Mouse (Mus musculus): ENCODE data around the gene Knstrn.

Knstrn gene

GRCm38 (mm10) chr2:118871032-118871431 is 57.2 kb downstream of the Knstrn start:
- no peak for DNase-seq

- no peak for DNase-seq
These were observed 59.2 kb downstream of the Knstrn start for GRCm38 (mm10) chr2:118873018-118873417.

DNA sequence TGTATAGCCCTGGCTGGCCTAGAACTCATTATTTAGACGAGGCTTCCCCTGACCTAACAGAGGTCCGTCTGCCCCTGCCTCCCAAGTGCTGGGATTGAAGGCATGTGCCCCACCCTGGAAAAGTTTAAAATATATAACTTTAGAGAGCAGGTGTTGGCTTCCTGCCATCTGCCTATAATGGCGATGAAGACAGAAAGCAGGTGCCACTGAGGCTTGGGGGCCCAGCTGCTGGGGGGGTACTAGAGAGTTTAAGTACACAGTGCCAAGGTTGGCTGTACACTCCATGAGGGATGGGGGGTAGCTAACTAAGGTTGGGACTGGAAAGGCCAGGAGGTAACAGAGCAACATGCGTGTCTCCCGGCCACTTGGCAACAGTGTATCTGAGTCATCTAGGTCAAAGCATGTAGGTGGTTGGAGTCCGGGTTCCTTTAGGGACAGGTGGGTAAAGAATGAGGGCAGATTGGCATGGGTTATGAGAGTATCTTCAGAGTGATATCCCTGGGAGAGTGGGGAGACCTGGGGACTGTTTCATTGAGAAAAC is 60.2 kb downstream of the Knstrn start:
- no peak for DNase-seq

- DNase-seq: no peak
These were observed 61.5 kb downstream of the Knstrn start for GRCm38 (mm10) chr2:118875316-118875715.

GRCm38 (mm10) chr2:118876453-118876852 is 62.6 kb downstream of the Knstrn start:
- no peak for DNase-seq

- DNase-seq: no peak
These were observed 67.2 kb downstream of the Knstrn start for GRCm38 (mm10) chr2:118881019-118881418.

DNA sequence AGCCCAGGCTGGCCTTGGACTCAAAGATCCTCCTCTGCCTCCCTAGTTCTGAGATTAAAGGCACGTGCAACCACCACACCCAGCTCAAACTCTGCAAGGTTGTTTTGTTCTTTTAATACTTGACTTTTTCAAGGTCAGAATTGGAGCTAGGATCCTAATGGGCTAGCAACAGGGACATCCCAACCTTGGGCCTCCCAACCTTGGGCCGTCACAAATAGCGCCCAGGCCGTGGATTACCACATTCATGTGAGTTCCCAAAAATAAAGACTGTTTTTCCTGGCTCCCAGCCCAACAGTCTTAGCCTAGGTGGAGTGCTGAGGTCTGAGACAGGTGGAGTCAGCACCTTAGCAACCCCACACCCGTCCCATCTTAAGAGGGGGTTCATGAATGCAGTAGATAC is 68.2 kb downstream of the Knstrn start:
- DNase-seq: no peak

- peak; percentile 91 to 92 for DNase-seq
These were observed 69.3 kb downstream of the Knstrn start for GRCm38 (mm10) chr2:118882840-118883679.

DNA sequence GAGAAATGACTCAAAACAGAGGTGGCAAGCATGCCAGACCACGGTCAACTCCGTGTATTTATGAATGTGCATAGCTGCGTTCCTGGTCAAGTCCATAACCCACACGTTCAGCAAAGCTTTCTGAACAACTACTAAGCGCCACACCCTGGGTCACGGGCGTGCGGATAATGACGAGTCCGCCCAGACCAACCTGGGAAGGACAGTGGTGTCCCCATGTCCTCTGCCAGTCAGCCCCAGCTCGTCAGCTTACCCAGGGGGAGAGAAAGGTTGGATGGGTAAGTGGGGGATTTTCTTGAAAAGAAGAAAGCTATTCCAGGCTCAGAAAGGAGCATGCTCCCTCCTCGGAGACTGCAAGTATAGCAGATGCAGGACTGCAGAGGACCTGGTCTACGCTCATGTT is 73.6 kb downstream of the Knstrn start:
- no peak for DNase-seq

DNA sequence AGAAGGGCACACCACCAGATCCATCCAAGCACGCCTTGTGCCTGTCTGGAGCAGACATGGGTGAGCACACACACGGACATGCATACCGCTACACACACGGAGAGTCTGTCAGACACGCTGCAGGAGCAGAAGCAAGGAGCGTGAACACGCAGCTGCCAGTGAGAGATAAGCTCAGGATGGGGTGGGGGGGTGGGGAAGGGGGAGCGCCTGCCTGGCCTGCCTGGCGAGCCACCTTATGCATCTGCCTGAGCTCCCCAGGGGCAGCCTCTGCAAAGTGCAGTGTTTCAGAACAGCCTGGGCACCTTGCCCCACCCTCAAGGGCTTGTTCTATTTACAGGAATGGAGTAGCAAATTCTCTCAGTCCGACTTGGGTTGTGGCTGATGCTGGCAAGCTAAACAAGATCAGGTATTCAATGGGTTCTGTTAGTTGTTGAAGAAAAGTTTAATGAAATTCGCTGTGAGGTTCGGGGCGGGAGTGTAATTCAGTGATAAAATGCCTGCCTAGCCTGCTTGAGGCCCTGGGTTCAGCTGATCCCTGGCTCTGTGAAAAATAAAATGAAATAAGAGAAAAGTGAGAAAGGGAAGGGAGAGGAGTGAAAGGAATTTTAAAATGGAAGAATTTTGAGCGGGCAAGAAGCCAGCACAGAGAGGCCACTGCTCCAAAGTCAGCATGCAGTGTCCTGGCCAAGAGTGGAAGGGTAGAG is 74.2 kb downstream of the Knstrn start:
- DNase-seq: peak in 1 of 2 experiments; percentile 28

- DNase-seq: no peak
These were observed 77.4 kb downstream of the Knstrn start for GRCm38 (mm10) chr2:118891173-118891572.

DNA sequence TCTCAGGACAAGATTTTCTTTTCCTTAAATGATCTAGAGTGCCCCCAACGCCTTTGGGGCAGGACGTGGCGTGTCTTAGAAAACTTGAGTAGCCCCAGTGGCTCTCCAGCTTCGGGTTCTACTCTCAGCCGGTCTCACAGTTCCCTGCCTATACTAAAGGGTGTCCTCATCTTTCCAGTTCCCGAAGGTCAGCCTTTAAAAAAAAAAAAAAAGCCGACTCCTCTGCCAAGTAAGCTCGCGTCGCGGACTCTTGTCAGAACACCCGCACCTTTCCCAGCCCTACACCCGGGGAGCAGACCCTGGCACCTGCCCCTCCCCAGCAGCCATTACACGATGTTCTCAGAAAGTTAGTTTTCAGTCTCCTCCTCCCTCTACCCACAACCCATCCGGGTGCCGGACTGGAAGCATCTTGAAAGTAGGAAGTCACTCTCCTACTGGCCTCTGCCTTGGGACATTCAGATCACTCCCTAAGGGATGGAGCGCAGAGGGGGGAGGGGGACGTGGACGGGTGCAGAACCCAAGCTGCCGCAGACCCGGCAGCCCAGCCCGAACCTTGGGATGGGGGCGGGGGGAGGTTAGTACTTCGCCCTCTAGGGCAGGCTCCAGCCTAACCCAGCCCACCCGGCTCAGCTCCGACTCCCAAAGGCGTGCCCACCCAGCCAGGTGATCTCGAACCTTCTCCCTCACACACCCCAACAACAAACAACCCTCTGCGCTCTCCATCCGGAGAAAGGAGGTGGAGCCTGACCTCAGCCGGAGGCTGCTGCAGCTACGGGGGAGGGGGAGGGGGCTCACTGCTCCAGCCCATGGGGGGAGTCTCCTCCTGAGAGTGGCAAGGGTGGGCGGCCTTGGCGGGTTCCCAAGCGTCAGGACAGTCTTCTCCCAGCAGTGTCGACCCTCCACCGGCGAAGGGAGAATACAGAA is 82.4 kb downstream of the Knstrn start:
- peak; percentile 52 to 53 for DNase-seq

- peak; percentile 66 to 70 for DNase-seq
These were observed 83.1 kb downstream of the Knstrn start for GRCm38 (mm10) chr2:118896914-118897291.

DNA sequence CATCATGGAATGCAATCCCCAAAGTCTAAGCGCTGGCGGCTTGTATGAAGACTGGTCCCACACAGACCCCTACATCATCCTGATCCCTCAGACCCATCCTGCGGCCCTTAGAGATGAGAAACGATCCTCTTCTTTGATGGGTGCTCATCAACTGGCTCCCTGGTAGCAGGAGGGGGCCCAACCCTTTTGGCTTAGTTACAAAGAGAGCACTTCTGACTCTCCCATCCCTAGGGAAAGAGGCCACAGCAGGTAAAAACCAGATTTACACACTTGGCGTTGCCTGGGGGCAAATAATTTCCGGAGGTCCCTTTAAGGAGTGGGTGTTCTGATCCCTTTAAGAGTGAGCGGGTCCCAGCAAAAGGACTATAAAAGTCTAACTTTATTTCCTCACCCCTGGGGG is 83.6 kb downstream of the Knstrn start:
- DNase-seq: peak in 1 of 2 experiments; percentile 19

GRCm38 (mm10) chr2:118897808-118898207 is 84.0 kb downstream of the Knstrn start:
- DNase-seq: peak; percentile 25

GRCm38 (mm10) chr2:118898771-118899170 is 85.0 kb downstream of the Knstrn start:
- DNase-seq: no peak

DNA sequence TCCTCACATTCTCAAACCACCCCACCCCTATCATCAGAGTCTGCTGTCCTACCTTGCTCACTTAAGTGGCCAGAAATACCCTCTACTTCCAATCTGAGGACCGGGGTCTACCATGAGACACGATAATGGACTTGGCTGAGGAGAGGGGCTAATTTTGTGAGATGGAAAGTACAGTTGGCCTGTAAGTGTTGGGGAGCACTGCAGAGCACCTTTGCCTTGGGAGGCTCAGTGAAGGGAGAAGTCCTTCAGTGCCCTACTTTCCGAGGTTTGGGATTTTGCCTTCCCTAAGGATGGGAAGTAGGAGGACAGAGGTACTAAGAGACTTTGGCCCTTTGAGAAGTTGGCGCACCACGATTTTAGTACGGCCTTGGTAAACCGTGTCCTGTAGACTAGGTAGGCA is 85.5 kb downstream of the Knstrn start:
- DNase-seq: no peak

DNA sequence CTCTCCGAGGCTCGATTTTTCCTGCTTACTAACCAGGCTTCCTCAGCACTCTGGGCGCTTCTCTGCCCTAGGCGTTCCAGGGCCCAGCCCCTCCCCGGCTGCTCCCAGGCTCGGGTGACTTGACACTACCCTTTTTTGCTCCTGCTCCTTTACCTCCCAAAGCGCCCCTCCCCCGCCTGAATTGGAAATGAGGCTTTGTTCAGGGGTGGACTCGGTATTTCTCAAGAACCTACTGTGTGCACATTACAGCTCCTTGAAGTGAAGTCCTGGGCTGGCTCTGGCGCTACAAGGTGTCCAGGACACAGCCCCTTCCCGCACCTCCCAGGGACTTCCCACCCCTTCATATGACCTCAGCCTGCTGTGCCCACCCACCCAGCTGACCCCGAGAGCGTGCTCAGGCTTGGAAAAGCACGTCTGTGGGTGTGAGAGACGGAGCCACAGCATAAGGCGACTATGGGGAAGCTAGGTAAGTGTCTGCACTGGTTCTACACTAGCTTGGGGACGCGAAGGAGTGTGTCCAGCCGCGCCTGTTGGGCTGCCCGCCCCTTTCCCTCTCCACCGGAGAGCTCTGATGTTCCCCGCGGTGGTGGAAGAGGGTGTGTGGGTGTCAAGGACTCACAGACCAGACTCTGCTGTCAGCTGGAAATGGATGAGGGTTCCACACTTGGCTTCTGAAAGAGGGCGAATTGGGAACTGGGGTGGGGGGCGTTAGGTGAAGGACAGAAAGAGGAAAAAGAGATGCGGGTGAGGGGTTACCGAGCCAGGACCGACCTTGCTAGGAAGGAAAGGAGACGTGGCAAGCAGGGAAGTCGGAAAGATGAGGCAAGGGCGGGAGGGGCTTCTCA is 86.4 kb downstream of the Knstrn start, which contains the start of gene Bahd1:
Gene Bahd1 (plus strand): TSS at position 397 of the 845 bp plus-strand sequence.
- peak; percentile 22 to 24 for DNase-seq

- no peak for DNase-seq
These were observed 87.0 kb downstream of the Knstrn start for GRCm38 (mm10) chr2:118900826-118901140.

GRCm38 (mm10) chr2:118901175-118902031 is 87.6 kb downstream of the Knstrn start:
- peak; percentile 92 to 93 for DNase-seq
